16 mouse cellular contexts compared by ENCODE assay signal in the genomic region with DNA sequence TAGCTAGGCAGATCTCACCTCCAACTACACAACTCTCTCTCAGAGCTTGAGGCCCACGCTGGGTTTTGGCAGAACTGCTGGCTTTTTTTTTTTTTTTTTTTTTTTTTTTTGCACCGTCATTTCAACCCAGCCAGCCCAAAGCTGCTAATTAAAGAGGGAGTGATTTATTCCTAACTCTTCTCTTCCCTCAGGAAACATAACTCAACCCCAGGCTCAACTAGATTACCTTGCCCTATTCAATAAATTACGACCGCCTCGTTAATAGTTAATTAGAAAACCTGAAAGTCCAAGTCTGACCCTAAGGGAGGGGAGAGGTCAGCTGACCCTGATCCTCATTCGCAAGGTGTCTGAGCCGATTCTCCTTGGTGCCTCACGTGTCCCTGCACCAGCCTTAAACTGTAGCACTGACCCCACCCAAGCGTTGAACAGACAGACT.
DNase-seq lines count a peak whose midpoint lies in the region; ATAC-seq lines count a peak whose summit lies in the region.
"Had no signal": no experiment of that assay in that cellular context is flagged by ENCODE, and none has a peak within 500 bp of the region (broad histone marks: within the 10 kb centered on the region; RNA-seq: fewer than 3 reads in every experiment).

No protein-coding gene starts in this region.

- no peak overlapping the region for H3K4me3 ChIP-seq in limb, embryonic 15.5 days
- H3K4me3 ChIP-seq: heart, embryonic 13.5 days had no signal

- H3K4me1 ChIP-seq in limb, embryonic 15.5 days, result peaks cover 40% of the 10 kb centered on the region

- H3K9ac ChIP-seq in limb, embryonic 15.5 days, result no peak overlapping the region
- H3K9ac ChIP-seq: heart, embryonic 13.5 days had no signal

- H3K27me3 ChIP-seq in limb, embryonic 15.5 days, result no peaks in the 10 kb centered on the region
- H3K27me3 ChIP-seq: heart, embryonic 13.5 days had no signal

- H3K36me3 ChIP-seq in limb, embryonic 15.5 days, result no peaks in the 10 kb centered on the region
- H3K36me3 ChIP-seq: heart, embryonic 13.5 days had no signal

- no peaks in the 10 kb centered on the region for H3K9me3 ChIP-seq in limb, embryonic 15.5 days

- intact Hi-C loops in heart, postnatal 10 days (cut with DNase I), result no loop called here

- no peak for ATAC-seq in limb, embryonic 15.5 days (ENCODE audit: insufficient number of reproducible peaks, low FRiP score, low TSS enrichment, low read depth)
- ATAC-seq: CD4-positive, CD25-positive, alpha-beta regulatory T cell, adult 4 months had no signal

- 22% methylated on average over 9 of the region's 9 CpGs for WGBS in limb, embryonic 15.5 days

- H3K4me2 ChIP-seq in limb, embryonic 15.5 days, result no peak overlapping the region
- H3K4me2 ChIP-seq: heart, embryonic 13.5 days had no signal

- DNase-seq in embryo, embryonic 10 days (ENCODE audit: low spot score), result peak; percentile 44
- no peak for DNase-seq in embryo, embryonic 11 days
- DNase-seq in kidney, adult 18-20 months, result peak; percentile 35
- DNase-seq in kidney, postnatal 10 days, result peak; percentile 27
- no peak for DNase-seq in thymus, postnatal 0 days (ENCODE audit: low spot score)
- no peak for DNase-seq in left cerebral cortex, adult 9 months (ENCODE audit: low spot score in 2 of 2)
- no peak for DNase-seq in heart, postnatal 10 days
- DNase-seq: adrenal gland, adult 2 months; cerebellum, adult 8-10 months; heart, postnatal 4 days; lung, postnatal 10 days; midbrain, embryonic 14.5 days; thymus, postnatal 36 days had no signal

- peak overlapping the region; percentile 89 for H3K27ac ChIP-seq in limb, embryonic 15.5 days
- H3K27ac ChIP-seq: heart, embryonic 13.5 days had no signal

Comparison
In these comparisons a context has a peak if more than half of its experiments do, and no peak if none do; other contexts are left out.
1. DNase-seq: peak in embryo, embryonic 10 days (single experiment), kidney, adult 18-20 months (single experiment) and kidney, postnatal 10 days (single experiment); none in embryo, embryonic 11 days (single experiment), thymus, postnatal 0 days (single experiment), left cerebral cortex, adult 9 months (0 of 2) and heart, postnatal 10 days (0 of 2).